Mouse (Mus musculus) embryo, embryonic 11.5 days (tissue): ENCODE measurements around the gene Srprb.

ENCODE experiments used
- DNase-seq: peaks from one replicate; pipeline ENCODE4 v3.0.0-alpha.2; 2012; ENCODE audit warnings: low read depth, low spot score

Srprb gene

GRCm38 (mm10) chr9:103201561-103202260 lies at the start of gene Srprb:
Gene Srprb, minus strand, starts transcription at chr9:103202137.
- peak; percentile 83 for DNase-seq

GRCm38 (mm10) chr9:103248618-103249017 lies 46.7 kb upstream of the Srprb start:
- no peak for DNase-seq

GRCm38 (mm10) chr9:103246526-103247168 lies 44.7 kb upstream of the Srprb start:
- no peak for DNase-seq

- no peak for DNase-seq
Measured at GRCm38 (mm10) chr9:103243640-103244039, 41.7 kb upstream of the Srprb start.

GRCm38 (mm10) chr9:103241206-103241605 lies 39.3 kb upstream of the Srprb start:
- DNase-seq, result no peak

- no peak for DNase-seq
Measured at GRCm38 (mm10) chr9:103239471-103239870, 37.5 kb upstream of the Srprb start.

- no peak for DNase-seq
Measured at GRCm38 (mm10) chr9:103234565-103235165, 32.7 kb upstream of the Srprb start.

GRCm38 (mm10) chr9:103234059-103234458 lies 32.1 kb upstream of the Srprb start:
- no peak for DNase-seq

- no peak for DNase-seq
Measured at GRCm38 (mm10) chr9:103233006-103233395, 31.1 kb upstream of the Srprb start.

- no peak for DNase-seq
Measured at GRCm38 (mm10) chr9:103232232-103233005, 30.5 kb upstream of the Srprb start.

- no peak for DNase-seq
Measured at GRCm38 (mm10) chr9:103230151-103230951, 28.4 kb upstream of the Srprb start, which contains the start of the genes Gm20425 and Trf. Gene Gm20425, minus strand, starts transcription at chr9:103230307. Gene Trf, minus strand, starts transcription at chr9:103230444.

GRCm38 (mm10) chr9:103229037-103229867 lies 27.3 kb upstream of the Srprb start:
- no peak for DNase-seq

GRCm38 (mm10) chr9:103228370-103229003 lies 26.6 kb upstream of the Srprb start:
- DNase-seq, result no peak

- DNase-seq, result no peak
Measured at GRCm38 (mm10) chr9:103227760-103228159, 25.8 kb upstream of the Srprb start.

- no peak for DNase-seq
Measured at GRCm38 (mm10) chr9:103226806-103227205, 24.9 kb upstream of the Srprb start.

- no peak for DNase-seq
Measured at GRCm38 (mm10) chr9:103225464-103225863, 23.5 kb upstream of the Srprb start.

GRCm38 (mm10) chr9:103224721-103225120 lies 22.8 kb upstream of the Srprb start:
- no peak for DNase-seq

GRCm38 (mm10) chr9:103214281-103214680 lies 12.3 kb upstream of the Srprb start:
- no peak for DNase-seq

GRCm38 (mm10) chr9:103213631-103214030 lies 11.7 kb upstream of the Srprb start:
- DNase-seq, result no peak
